Mouse (Mus musculus): ENCODE measurements around the gene Rnf20.

DNA sequence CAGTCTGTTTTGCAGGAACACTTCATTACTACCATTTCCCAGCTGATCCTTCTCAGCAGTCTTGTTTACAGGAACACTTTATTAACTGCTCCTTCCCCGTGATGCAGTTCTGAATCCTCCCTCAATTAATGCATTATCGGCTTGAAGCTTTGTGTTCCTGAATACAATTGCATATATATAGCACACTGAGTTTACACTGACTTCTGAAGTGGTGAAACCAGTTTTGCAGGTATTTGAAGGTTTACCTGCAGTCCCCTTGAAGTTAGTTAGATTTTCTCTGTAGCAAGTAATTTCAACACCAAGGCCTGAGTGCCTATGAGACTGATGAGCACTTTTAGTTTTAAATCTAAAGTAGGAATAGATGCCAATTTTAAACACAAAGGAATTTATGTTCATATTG, 9.5 kb upstream of the Rnf20 start:
- no peak for TF ChIP-seq ZNF384 (IDR thresholded peaks at IDR 0.05; ENCODE audit: low read depth, low read length)
- TF ChIP-seq CHD2 (IDR thresholded peaks at IDR 0.05; ENCODE audit: low read depth, low read length), result no peak
- no peak for TF ChIP-seq HCFC1 (IDR thresholded peaks at IDR 0.05; ENCODE audit: borderline replicate concordance, insufficient read depth, low read length)
- no peak for TF ChIP-seq MAFK (IDR thresholded peaks at IDR 0.05; ENCODE audit: insufficient read depth, low read depth, low read length)
- TF ChIP-seq ZC3H11A (IDR thresholded peaks at IDR 0.05; ENCODE audit: borderline replicate concordance, low read depth, low read length), result no peak
